Mouse (Mus musculus) myocyte (in vitro differentiated cells): ENCODE data around the gene Zfp956.

Experiments used
- CEBPB ChIP-seq: IDR thresholded peaks from 2 replicates; pipeline ENCODE4 v1.6.1; 2011; ENCODE audit warnings: mild to moderate bottlenecking, moderate library complexity; ENCODE audit not compliant: poor library complexity, insufficient read depth, severe bottlenecking
- MAX ChIP-seq: IDR thresholded peaks from one replicate; pipeline ENCODE4 v1.6.1; 2011; ENCODE audit warnings: low read depth, mild to moderate bottlenecking, control low read depth
- MYOG ChIP-seq, 3 experiments: IDR thresholded peaks; one replicate each; pipeline ENCODE4 v1.6.1; 2011; ENCODE audit warnings: control low read depth in 2 of 3, low read depth in 2 of 3, mild to moderate bottlenecking in 2 of 3; ENCODE audit not compliant: insufficient read length in 2 of 3, control insufficient read depth in 1 of 3, insufficient read depth in 1 of 3
- POLR2A ChIP-seq: IDR thresholded peaks from one replicate; pipeline ENCODE4 v1.6.1; 2011; ENCODE audit warnings: low read depth, mild to moderate bottlenecking, control low read depth, moderate library complexity; ENCODE audit not compliant: insufficient read length
- POLR2AphosphoS2 ChIP-seq: IDR thresholded peaks from one replicate; pipeline ENCODE4 v1.6.1; 2011; ENCODE audit warnings: low read depth, control low read depth; ENCODE audit not compliant: insufficient read length
- TCF12 ChIP-seq: IDR thresholded peaks from one replicate; pipeline ENCODE4 v1.6.1; 2011; ENCODE audit warnings: mild to moderate bottlenecking, control low read depth; ENCODE audit not compliant: poor library complexity, insufficient read depth, severe bottlenecking
- USF1 ChIP-seq: IDR thresholded peaks from one replicate; pipeline ENCODE4 v1.6.1; 2011; ENCODE audit warnings: low read depth, mild to moderate bottlenecking, control low read depth, moderate library complexity

GRCm38 (mm10) chr6:47918768-47919274 is 34.4 kb upstream of the Zfp956 start:
- TF ChIP-seq MYOG (IDR thresholded peaks at IDR 0.05; ENCODE audit: control insufficient read depth in 1 of 3, insufficient read depth in 1 of 3, insufficient read length in 2 of 3, low read depth in 2 of 3) (no peak), POLR2A (no peak), POLR2AphosphoS2 (no peak), USF1 (no peak), MAX (no peak), CEBPB (no peak), TCF12 (no peak)
